Mouse (Mus musculus): Measurements from ENCODE around the gene Galnt7. TPM values are rescaled to one million over a fixed set of nuclear protein-coding genes. Genes with fewer than 3 reads are reported as not detected.

The Galnt7 gene
- total RNA-seq (2014; rRNA removed) (3.7 and 6.8 TPM in 2 replicates), polyA plus RNA-seq (2015; fragmentation: Nextera tagmentation; extraction: Ambion mirVana) (6.6 and 8.3 TPM in 2 replicates)

DNA sequence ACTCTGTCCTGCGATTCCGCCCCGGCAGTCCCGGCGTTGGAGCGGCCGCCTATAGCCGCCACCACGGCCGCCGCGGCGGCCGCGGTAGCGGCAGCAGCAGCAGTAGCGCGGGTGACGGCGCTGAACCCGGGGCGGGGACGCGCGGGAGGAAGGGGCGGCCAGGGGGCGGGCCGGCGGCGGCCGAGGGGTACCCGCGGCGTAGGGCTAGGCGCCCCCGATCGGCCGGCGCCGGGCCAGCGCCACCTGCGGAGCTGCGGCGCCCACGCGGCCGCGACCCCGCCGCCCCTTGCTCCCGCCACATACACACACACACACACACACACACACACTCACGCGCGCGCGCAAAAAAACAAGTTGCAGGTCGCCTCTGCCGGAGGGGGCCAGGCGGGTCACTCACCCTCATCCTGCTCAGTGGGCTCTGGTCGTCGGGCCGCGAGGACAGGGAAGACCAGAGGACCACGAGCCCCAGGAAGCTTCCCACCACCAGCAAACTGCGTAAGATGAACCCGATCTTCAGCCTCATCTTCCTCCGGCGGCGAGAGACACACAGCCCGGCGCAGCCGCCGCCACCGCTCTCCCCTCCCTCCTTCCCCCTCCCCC, at the start of gene Galnt7:
TSS of gene Galnt7 (minus strand) at position 577 of the 600 bp plus-strand sequence.
- Histone ChIP-seq H3K27me3 (ENCODE audit: insufficient read depth, low read length) (no peaks in the 10 kb centered on the region), H3K4me3 (ENCODE audit: low read length) (peak within 1 kb of the TSS; percentile 74), H3K36me3 (ENCODE audit: insufficient read depth, low read length) (no peaks in the 10 kb centered on the region), H3K4me2 (ENCODE audit: low read depth, low read length) (peak within 1 kb of the TSS; percentile 94), H3K27ac (peak within 1 kb of the TSS; percentile 91), H3K4me1 (ENCODE audit: insufficient read depth, low read length) (peaks cover 5% of the 10 kb centered on the region; the same call in 1 of the 2 replicates), H3K9me3 (ENCODE audit: low read length) (no peaks in the 10 kb centered on the region), H3K9ac (replicated peaks; ENCODE audit: low read length) (peak within 1 kb of the TSS; percentile 89)
- ATAC-seq (peak; percentile 88), DNase-seq (ENCODE audit: low spot score) (peak; percentile 82)
- WGBS = 0% methylated on average over 53 of the region's 74 CpGs
- TF ChIP-seq CTCF (IDR thresholded peaks at IDR 0.05; ENCODE audit: low read depth) = no peak

DNA sequence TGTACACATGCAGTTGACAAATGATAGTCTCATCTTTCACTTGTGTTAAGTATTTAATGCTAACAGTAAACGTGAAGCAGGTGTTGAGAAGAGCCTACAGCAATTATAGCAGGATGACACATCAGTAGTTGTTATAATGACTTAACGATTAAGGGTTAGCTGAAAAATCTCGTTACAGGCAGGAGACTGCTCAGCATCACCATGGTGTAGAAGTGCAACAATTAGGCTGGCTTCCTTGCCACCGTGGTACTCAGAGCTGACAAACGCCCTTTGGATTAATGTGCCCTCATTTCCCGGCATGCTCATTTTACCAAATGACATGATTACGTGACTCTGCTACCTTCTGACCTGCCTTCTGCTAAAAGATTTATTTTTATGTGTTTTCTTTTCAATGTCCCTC, 35.8 kb upstream of the Galnt7 start:
- H3K4me2 ChIP-seq (ENCODE audit: low read depth, low read length) = no peak overlapping the region
- no peak overlapping the region for H3K27ac ChIP-seq
- H3K4me3 ChIP-seq (ENCODE audit: low read length) = no peak overlapping the region
- WGBS = 52% methylated on average over 7 of the region's 7 CpGs
- TF ChIP-seq CTCF (IDR thresholded peaks at IDR 0.05; ENCODE audit: low read depth) = no peak
- no peaks in the 10 kb centered on the region for H3K36me3 ChIP-seq (ENCODE audit: insufficient read depth, low read length)
- no peaks in the 10 kb centered on the region for H3K4me1 ChIP-seq (ENCODE audit: insufficient read depth, low read length)
- no peak overlapping the region for H3K9ac ChIP-seq (replicated peaks; ENCODE audit: low read length)
- peak; percentile 7 for DNase-seq (ENCODE audit: low spot score)
- no peaks in the 10 kb centered on the region for H3K9me3 ChIP-seq (ENCODE audit: low read length)
- no peaks in the 10 kb centered on the region for H3K27me3 ChIP-seq (ENCODE audit: insufficient read depth, low read length)
- ATAC-seq = no peak

DNA sequence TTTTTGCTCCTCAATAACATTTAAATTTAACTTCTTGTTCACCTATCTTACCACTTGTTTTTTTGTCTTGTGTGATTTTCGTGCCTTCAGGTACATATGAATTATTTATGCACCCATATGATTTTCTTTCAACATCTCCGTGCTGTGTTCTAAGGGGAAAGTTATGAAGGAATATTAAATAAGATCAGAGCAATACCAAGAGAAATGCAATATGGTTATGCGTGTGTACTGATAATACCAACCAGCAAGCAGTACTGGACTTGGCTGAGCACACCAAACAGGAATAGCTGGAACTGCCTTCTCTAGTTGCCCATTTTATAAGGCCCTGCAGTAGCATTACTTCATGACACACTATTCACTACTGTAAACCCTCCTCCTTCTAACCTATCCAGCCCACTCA, 33.0 kb upstream of the Galnt7 start:
- ATAC-seq = no peak

DNA sequence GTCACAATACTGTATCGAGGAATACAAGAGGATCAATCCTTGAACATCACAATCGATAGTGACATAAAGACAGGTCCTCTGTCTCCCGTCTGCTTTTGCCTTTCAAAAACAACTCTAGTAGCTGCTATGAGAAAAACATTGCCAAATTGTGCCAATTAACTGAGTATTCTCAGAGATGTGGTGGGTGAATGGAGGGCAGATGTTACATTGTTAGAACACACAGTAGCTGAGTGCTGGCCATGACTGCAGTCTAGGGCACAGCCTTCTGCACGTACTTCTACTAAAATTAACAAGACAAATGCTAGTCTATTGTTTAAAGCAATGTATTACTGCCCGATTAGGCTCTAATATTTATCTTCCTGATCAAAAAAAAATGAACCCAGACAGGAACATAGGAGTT, 27.2 kb upstream of the Galnt7 start:
- H3K9ac ChIP-seq (replicated peaks; ENCODE audit: low read length) = no peak overlapping the region
- no peaks in the 10 kb centered on the region for H3K36me3 ChIP-seq (ENCODE audit: insufficient read depth, low read length)
- no peak overlapping the region for H3K4me2 ChIP-seq (ENCODE audit: low read depth, low read length)
- H3K4me3 ChIP-seq (ENCODE audit: low read length) = no peak overlapping the region
- H3K4me1 ChIP-seq (ENCODE audit: insufficient read depth, low read length) = no peaks in the 10 kb centered on the region
- ATAC-seq (no peak), DNase-seq (ENCODE audit: low spot score) (no peak)
- H3K27me3 ChIP-seq (ENCODE audit: insufficient read depth, low read length) = no peaks in the 10 kb centered on the region
- H3K9me3 ChIP-seq (ENCODE audit: low read length) = no peaks in the 10 kb centered on the region
- 68% methylated on average over 5 of the region's 5 CpGs for WGBS
- H3K27ac ChIP-seq = no peak overlapping the region
- no peak for TF ChIP-seq CTCF (IDR thresholded peaks at IDR 0.05; ENCODE audit: low read depth)

More for the DNA sequence above, 33.0 kb upstream of the Galnt7 start:
- no peak overlapping the region for H3K27ac ChIP-seq
- 79% methylated on average over 3 of the region's 3 CpGs for WGBS
- no peak overlapping the region for H3K4me2 ChIP-seq (ENCODE audit: low read depth, low read length)
- H3K36me3 ChIP-seq (ENCODE audit: insufficient read depth, low read length) = no peaks in the 10 kb centered on the region
- DNase-seq (ENCODE audit: low spot score) = no peak
- no peak overlapping the region for H3K4me3 ChIP-seq (ENCODE audit: low read length)
- no peak for TF ChIP-seq CTCF (IDR thresholded peaks at IDR 0.05; ENCODE audit: low read depth)
- H3K9ac ChIP-seq (replicated peaks; ENCODE audit: low read length) = no peak overlapping the region
- H3K4me1 ChIP-seq (ENCODE audit: insufficient read depth, low read length) = no peaks in the 10 kb centered on the region
- no peaks in the 10 kb centered on the region for H3K9me3 ChIP-seq (ENCODE audit: low read length)
- no peaks in the 10 kb centered on the region for H3K27me3 ChIP-seq (ENCODE audit: insufficient read depth, low read length)

DNA sequence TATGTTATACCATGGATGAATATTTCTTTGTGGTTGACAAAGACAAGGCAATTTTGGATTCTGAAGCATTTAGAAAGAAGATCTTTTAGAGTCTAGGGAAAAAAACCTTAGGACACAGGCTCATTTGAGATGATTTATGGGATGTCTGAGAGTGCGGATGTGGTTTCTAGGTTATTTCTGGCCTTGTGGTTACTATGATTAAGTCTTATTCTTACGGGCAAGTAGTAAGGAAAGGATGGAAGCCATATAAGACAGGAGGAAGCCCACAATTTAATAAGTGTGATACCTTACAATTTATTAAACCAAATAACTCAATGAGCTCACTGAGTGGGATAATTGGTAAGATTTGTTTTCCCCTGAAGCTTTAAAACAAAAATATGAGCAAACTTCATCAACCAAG, 11.3 kb upstream of the Galnt7 start:
- TF ChIP-seq CTCF (IDR thresholded peaks at IDR 0.05; ENCODE audit: low read depth) = no peak
- Histone ChIP-seq H3K9me3 (ENCODE audit: low read length) (no peaks in the 10 kb centered on the region), H3K4me1 (ENCODE audit: insufficient read depth, low read length) (no peaks in the 10 kb centered on the region), H3K4me3 (ENCODE audit: low read length) (no peak overlapping the region), H3K27me3 (ENCODE audit: insufficient read depth, low read length) (no peaks in the 10 kb centered on the region), H3K27ac (no peak overlapping the region), H3K36me3 (ENCODE audit: insufficient read depth, low read length) (no peaks in the 10 kb centered on the region), H3K4me2 (ENCODE audit: low read depth, low read length) (no peak overlapping the region), H3K9ac (replicated peaks; ENCODE audit: low read length) (no peak overlapping the region)
- ATAC-seq = no peak
- DNase-seq (ENCODE audit: low spot score) = no peak
- 86% methylated on average over 2 of the region's 2 CpGs for WGBS

DNA sequence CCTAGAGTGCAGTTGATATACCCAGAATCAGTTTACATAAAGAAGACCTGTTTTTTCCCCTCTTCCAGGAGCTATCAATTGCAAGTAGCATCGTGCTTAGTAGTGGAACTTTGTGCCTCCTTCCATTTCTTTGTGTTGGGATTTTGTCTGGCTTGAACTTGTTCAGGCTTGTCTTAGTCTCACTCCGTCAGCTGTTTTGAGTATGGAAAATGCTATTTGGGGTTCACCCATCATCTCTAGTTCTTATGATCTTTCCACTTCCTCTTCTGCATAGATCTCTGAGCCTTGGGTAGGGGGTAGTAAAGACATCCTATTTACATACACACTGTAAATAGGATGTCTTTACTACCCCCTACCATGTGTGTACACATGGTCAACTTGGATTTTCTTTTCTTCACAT, 7.2 kb upstream of the Galnt7 start:
- Histone ChIP-seq H3K27me3 (ENCODE audit: insufficient read depth, low read length) (no peaks in the 10 kb centered on the region), H3K36me3 (ENCODE audit: insufficient read depth, low read length) (no peaks in the 10 kb centered on the region), H3K4me3 (ENCODE audit: low read length) (no peak overlapping the region), H3K4me2 (ENCODE audit: low read depth, low read length) (no peak overlapping the region), H3K4me1 (ENCODE audit: insufficient read depth, low read length) (no peaks in the 10 kb centered on the region), H3K27ac (no peak overlapping the region), H3K9ac (replicated peaks; ENCODE audit: low read length) (no peak overlapping the region), H3K9me3 (ENCODE audit: low read length) (no peaks in the 10 kb centered on the region)
- ATAC-seq = no peak
- DNase-seq (ENCODE audit: low spot score) = no peak
- WGBS = 87% methylated on average over 2 of the region's 2 CpGs
- TF ChIP-seq CTCF (IDR thresholded peaks at IDR 0.05; ENCODE audit: low read depth) = no peak

DNA sequence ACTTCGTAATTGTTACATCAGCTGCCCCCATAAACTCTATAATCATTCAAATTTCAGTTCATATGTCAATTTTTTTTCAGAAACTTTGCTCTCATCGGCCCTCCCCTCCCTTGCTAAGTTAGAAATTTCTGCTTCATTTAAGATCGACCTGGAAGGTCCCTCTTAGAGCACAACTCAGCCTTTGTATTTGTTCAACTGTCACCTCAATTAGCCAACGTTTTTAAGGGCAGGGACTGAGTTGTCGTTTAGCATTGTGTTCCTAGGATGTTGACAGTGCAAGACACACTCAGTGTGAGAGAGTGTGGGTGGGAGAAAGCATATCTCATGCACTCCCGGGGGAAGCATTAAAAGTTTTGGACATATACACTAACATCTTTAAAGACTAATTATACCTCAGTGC, 3.6 kb upstream of the Galnt7 start:
- 36% methylated on average over 6 of the region's 6 CpGs for WGBS
- no peak for TF ChIP-seq CTCF (IDR thresholded peaks at IDR 0.05; ENCODE audit: low read depth)

More for the DNA sequence above, 3.6 kb upstream of the Galnt7 start:
- Histone ChIP-seq H3K36me3 (ENCODE audit: insufficient read depth, low read length) (no peaks in the 10 kb centered on the region), H3K4me1 (ENCODE audit: insufficient read depth, low read length) (peaks cover 5% of the 10 kb centered on the region; the same call in 1 of the 2 replicates), H3K9me3 (ENCODE audit: low read length) (no peaks in the 10 kb centered on the region), H3K27ac (no peak overlapping the region), H3K4me2 (ENCODE audit: low read depth, low read length) (no peak overlapping the region), H3K9ac (replicated peaks; ENCODE audit: low read length) (no peak overlapping the region), H3K4me3 (ENCODE audit: low read length) (no peak overlapping the region), H3K27me3 (ENCODE audit: insufficient read depth, low read length) (no peaks in the 10 kb centered on the region)
- DNase-seq (ENCODE audit: low spot score) (no peak), ATAC-seq (no peak)

Measured in hindbrain, postnatal 0 days (tissue).